Mouse (Mus musculus) kidney, adult 10 weeks (tissue): ENCODE data around the gene BC147527. TPM values are rescaled to one million over a fixed set of nuclear protein-coding genes. Genes with fewer than 3 reads are reported as not detected.

Experiments
- polyA plus RNA-seq: library from polyadenylated mRNA; stranded (reverse); fragments of 350-450 nt; fragmentation: Illumina TruSeq; extraction: RNeasy Lipid Tissue Mini Kit (QIAGEN cat#74804); gene quantifications from one replicate; pipeline ENCODE4 v1.2.3, GENCODE M21; 2014; ENCODE audit warnings: low read depth, low replicate concordance

BC147527 gene
- not detected for polyA plus RNA-seq

GRCm38 (mm10) chr13:120299991-120300442 is at the start of gene BC147527:
Gene BC147527, plus strand, starts transcription at chr13:120300392.

GRCm38 (mm10) chr13:120262870-120263269 is 37.3 kb upstream of the BC147527 start, which contains the start of gene AF067061:
Gene AF067061, plus strand, starts transcription at chr13:120263114.

DNA sequence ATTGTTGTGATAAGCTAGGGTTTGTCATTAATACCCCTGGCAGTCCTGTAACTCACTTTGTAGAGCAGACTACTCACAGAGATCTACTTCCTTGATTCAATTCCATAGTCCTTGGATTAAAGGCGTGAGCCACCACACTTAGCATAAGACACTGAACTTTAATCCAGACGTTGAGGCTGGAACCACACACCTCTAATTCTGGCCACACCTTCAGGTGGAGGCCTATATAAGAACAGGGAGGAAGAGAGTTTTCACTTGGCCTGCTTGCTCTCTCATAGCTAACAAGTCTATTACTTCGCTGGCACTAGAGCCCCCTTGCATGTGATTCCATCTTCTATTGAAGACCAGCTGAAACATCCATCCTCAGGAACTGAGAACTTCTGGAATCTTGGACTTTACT is 16.4 kb downstream of the BC147527 start, which contains the start of gene Tcstv3:
Tcstv3 (plus strand) TSS at position 301 of the 400 bp plus-strand sequence.

Other genes starting within 250 kb of the BC147527 start
- gene Gm21188, start 248.2 kb upstream of the BC147527 start, polyA plus RNA-seq = 0.36 TPM
- gene Gm20767, start 160.1 kb upstream of the BC147527 start, polyA plus RNA-seq = not detected
- gene Gm21818, start 128.0 kb upstream of the BC147527 start, polyA plus RNA-seq = not detected
- gene Gm21762, start 84.4 kb upstream of the BC147527 start, polyA plus RNA-seq = not detected
- gene Gm21731, start 61.3 kb upstream of the BC147527 start, polyA plus RNA-seq = not detected
- not detected for gene AF067061, start 37.3 kb upstream of the BC147527 start, polyA plus RNA-seq
- not detected for gene Tcstv3, start 16.5 kb downstream of the BC147527 start, polyA plus RNA-seq